Mouse (Mus musculus) embryonic facial prominence, embryonic 11.5 days (tissue): ENCODE results near the gene Bcar1. TPM values are rescaled to one million over a fixed set of nuclear protein-coding genes. Genes with fewer than 3 reads are reported as not detected.
A peak's percentile ranks its signal among the peaks of the same experiment; 100 is the strongest.

Experiments
- ATAC-seq: fragments of 200-750 bp; cut with Nextera tagmentation; replicated peaks from 2 replicates; pipeline ENCODE4 v1.8.0; 2017; ENCODE audit warnings: low read depth; ENCODE audit not compliant: insufficient number of reproducible peaks, low FRiP score, low TSS enrichment
- DNase-seq: peaks from one replicate; pipeline ENCODE4 v3.0.0-alpha.2; 2015; ENCODE audit warnings: low spot score
- H3K27ac ChIP-seq: fragments of 300-500 bp; sonication (generic); replicated peaks from 2 replicates; pipeline ENCODE4 v1.5.1; 2014; ENCODE audit warnings: mild to moderate bottlenecking, low read depth, low read length, control low read depth
- H3K27me3 ChIP-seq: fragments of 300-500 bp; sonication (generic); 2 replicates; pipeline ENCODE4 v1.6.1; 2014; ENCODE audit warnings: mild to moderate bottlenecking, low read length, moderate library complexity, mixed read lengths; ENCODE audit not compliant: control insufficient read depth, insufficient read depth
- H3K36me3 ChIP-seq: fragments of 300-500 bp; sonication (generic); replicated peaks from 2 replicates; pipeline ENCODE4 v1.6.1; 2014; ENCODE audit warnings: low read depth, mild to moderate bottlenecking, low read length, moderate library complexity, mixed read lengths; ENCODE audit not compliant: control insufficient read depth, insufficient read depth
- H3K4me1 ChIP-seq: fragments of 300-500 bp; sonication (generic); 2 replicates; pipeline ENCODE4 v1.6.1; 2014; ENCODE audit warnings: low read length, mixed read lengths; ENCODE audit not compliant: control insufficient read depth, insufficient read depth
- H3K4me2 ChIP-seq: fragments of 300-500 bp; sonication (generic); 2 replicates; pipeline ENCODE4 v1.6.1; 2014; ENCODE audit warnings: low read depth, mild to moderate bottlenecking, control low read depth, low read length, moderate library complexity
- H3K4me3 ChIP-seq: fragments of 300-500 bp; sonication (generic); 2 replicates; pipeline ENCODE4 v1.5.1; 2014; ENCODE audit warnings: low read depth, low read length, control low read depth
- H3K9ac ChIP-seq: fragments of 300-500 bp; sonication (generic); replicated peaks from 2 replicates; pipeline ENCODE4 v1.6.1; 2014; ENCODE audit warnings: mild to moderate bottlenecking, control low read depth, low read length
- H3K9me3 ChIP-seq: fragments of 300-500 bp; sonication (generic); replicated peaks from 2 replicates; pipeline ENCODE4 v1.6.1; 2016; ENCODE audit warnings: mild to moderate bottlenecking, low read length, inconsistent platforms, mixed read lengths; ENCODE audit not compliant: control insufficient read depth
- WGBS: fragments of 180-500 bp; shearing (Covaris S2); extraction: QIAGEN DNeasy Blood & Tissue Kit; methylation state at CpG from one replicate; pipeline ENCODE4 v1.1.7; 2014; 5-methylcytosine and 5-hydroxymethylcytosine counted together
- polyA plus RNA-seq: library from polyadenylated mRNA; unstranded; fragments of >200 nt; fragmentation: Nextera tagmentation; extraction: Ambion mirVana; gene quantifications from 2 replicates; pipeline ENCODE4 v1.2.1, GENCODE M21; 2014

Bcar1 gene
- polyA plus RNA-seq, 1 experiment from 2014 or later = 30.9 TPM

- no peaks in the 10 kb centered on the region for H3K27me3 ChIP-seq
- DNase-seq (no peak), ATAC-seq (no peak)
- no peak overlapping the region for H3K27ac ChIP-seq
- WGBS = 92% methylated on average over 5 of the region's 5 CpGs
- no peaks in the 10 kb centered on the region for H3K9me3 ChIP-seq
- H3K4me2 ChIP-seq = no peak overlapping the region
- no peak overlapping the region for H3K9ac ChIP-seq
- H3K36me3 ChIP-seq = no peaks in the 10 kb centered on the region
- H3K4me3 ChIP-seq = no peak overlapping the region
- H3K4me1 ChIP-seq = no peaks in the 10 kb centered on the region; the same call in 1 of the 2 replicates
These were observed 29.9 kb upstream of the Bcar1 start for GRCm38 (mm10) chr8:111773476-111773875.

- Histone ChIP-seq H3K27me3 (no peaks in the 10 kb centered on the region), H3K9ac (no peak overlapping the region), H3K36me3 (no peaks in the 10 kb centered on the region; the same call in 1 of the 2 replicates), H3K4me1 (no peaks in the 10 kb centered on the region; the same call in 1 of the 2 replicates), H3K27ac (no peak overlapping the region), H3K9me3 (no peaks in the 10 kb centered on the region), H3K4me2 (no peak overlapping the region), H3K4me3 (no peak overlapping the region)
- no peak for DNase-seq
- 92% methylated on average over 7 of the region's 7 CpGs for WGBS
- no peak for ATAC-seq
These were observed 29.4 kb upstream of the Bcar1 start for GRCm38 (mm10) chr8:111773057-111773456.

- H3K36me3 ChIP-seq = no peaks in the 10 kb centered on the region; the same call in 1 of the 2 replicates
- no peak overlapping the region for H3K4me3 ChIP-seq
- H3K4me1 ChIP-seq = no peaks in the 10 kb centered on the region; the same call in 1 of the 2 replicates
- no peak overlapping the region for H3K4me2 ChIP-seq
- H3K27me3 ChIP-seq = no peaks in the 10 kb centered on the region
- H3K9me3 ChIP-seq = no peaks in the 10 kb centered on the region
- H3K27ac ChIP-seq = no peak overlapping the region
- DNase-seq (no peak), ATAC-seq (no peak)
- 90% methylated on average over 9 of the region's 9 CpGs for WGBS
- H3K9ac ChIP-seq = no peak overlapping the region
These were observed 28.5 kb upstream of the Bcar1 start for GRCm38 (mm10) chr8:111772083-111772482.

- Histone ChIP-seq H3K9ac (no peak overlapping the region), H3K4me1 (no peaks in the 10 kb centered on the region; the same call in 1 of the 2 replicates), H3K27ac (no peak overlapping the region), H3K27me3 (no peaks in the 10 kb centered on the region), H3K36me3 (no peaks in the 10 kb centered on the region; the same call in 1 of the 2 replicates), H3K4me2 (no peak overlapping the region), H3K9me3 (no peaks in the 10 kb centered on the region), H3K4me3 (no peak overlapping the region)
- WGBS = 94% methylated on average over 6 of the region's 6 CpGs
- DNase-seq = no peak
- no peak for ATAC-seq
These were observed 28.0 kb upstream of the Bcar1 start for GRCm38 (mm10) chr8:111771625-111772020.

- no peaks in the 10 kb centered on the region; the same call in 1 of the 2 replicates for H3K4me1 ChIP-seq
These were observed 27.5 kb upstream of the Bcar1 start for GRCm38 (mm10) chr8:111770958-111771624.

GRCm38 (mm10) chr8:111769764-111770428 is 26.3 kb upstream of the Bcar1 start:
- H3K4me2 ChIP-seq = no peak overlapping the region
- H3K9ac ChIP-seq = no peak overlapping the region; the same call in 1 of the 2 replicates
- peak; percentile 57; the same call in 1 of the 2 replicates for ATAC-seq
- H3K9me3 ChIP-seq = no peaks in the 10 kb centered on the region
- WGBS = 27% methylated on average over 12 of the region's 12 CpGs
- DNase-seq = peak; percentile 71
- H3K27me3 ChIP-seq = no peaks in the 10 kb centered on the region
- no peak overlapping the region for H3K4me3 ChIP-seq
- H3K36me3 ChIP-seq = peaks cover 2% of the 10 kb centered on the region; the same call in 1 of the 2 replicates
- H3K27ac ChIP-seq = peak overlapping the region; percentile 35; the same call in 1 of the 2 replicates
- no peaks in the 10 kb centered on the region; the same call in 1 of the 2 replicates for H3K4me1 ChIP-seq

More at GRCm38 (mm10) chr8:111770958-111771624, 27.5 kb upstream of the Bcar1 start:
- Histone ChIP-seq H3K9me3 (no peaks in the 10 kb centered on the region), H3K27ac (no peak overlapping the region), H3K9ac (no peak overlapping the region), H3K4me2 (no peak overlapping the region), H3K27me3 (no peaks in the 10 kb centered on the region), H3K4me3 (no peak overlapping the region), H3K36me3 (no peaks in the 10 kb centered on the region; the same call in 1 of the 2 replicates)
- no peak for ATAC-seq
- no peak for DNase-seq
- WGBS = 67% methylated on average over 5 of the region's 5 CpGs

GRCm38 (mm10) chr8:111769296-111769695 is 25.7 kb upstream of the Bcar1 start:
- no peak for ATAC-seq
- H3K9ac ChIP-seq = no peak overlapping the region; the same call in 1 of the 2 replicates

GRCm38 (mm10) chr8:111768651-111769050 is 25.0 kb upstream of the Bcar1 start:
- no peak for DNase-seq
- no peak overlapping the region for H3K27ac ChIP-seq
- no peaks in the 10 kb centered on the region for H3K27me3 ChIP-seq
- H3K36me3 ChIP-seq = peaks cover 2% of the 10 kb centered on the region; the same call in 1 of the 2 replicates
- H3K9me3 ChIP-seq = no peaks in the 10 kb centered on the region
- 85% methylated on average over 6 of the region's 6 CpGs for WGBS
- no peak overlapping the region for H3K4me2 ChIP-seq
- no peak overlapping the region for H3K9ac ChIP-seq
- ATAC-seq = no peak
- no peaks in the 10 kb centered on the region; the same call in 1 of the 2 replicates for H3K4me1 ChIP-seq
- no peak overlapping the region for H3K4me3 ChIP-seq

More at GRCm38 (mm10) chr8:111769296-111769695, 25.7 kb upstream of the Bcar1 start:
- H3K27ac ChIP-seq = peak overlapping the region; percentile 35; the same call in 1 of the 2 replicates
- no peak overlapping the region for H3K4me3 ChIP-seq
- no peak overlapping the region for H3K4me2 ChIP-seq
- no peaks in the 10 kb centered on the region for H3K9me3 ChIP-seq
- no peaks in the 10 kb centered on the region; the same call in 1 of the 2 replicates for H3K4me1 ChIP-seq
- no peaks in the 10 kb centered on the region for H3K27me3 ChIP-seq
- H3K36me3 ChIP-seq = peaks cover 2% of the 10 kb centered on the region; the same call in 1 of the 2 replicates
- 56% methylated on average over 15 of the region's 15 CpGs for WGBS
- no peak for DNase-seq
